Mouse (Mus musculus) limb, embryonic 11.5 days (tissue): ENCODE data around the gene Slc28a2. TPM values are rescaled to one million over a fixed set of nuclear protein-coding genes. Genes with fewer than 3 reads are reported as not detected.
"Not testable (repeated sequence)": the region's sequence is repeated elsewhere in the genome, so short reads cannot be mapped to it uniquely, and the experiment has no call there.

Experiments
- ATAC-seq: fragments of 200-750 bp; cut with Nextera tagmentation; 2 replicates; pipeline ENCODE4 v1.8.0; 2017; ENCODE audit warnings: low read depth; ENCODE audit not compliant: insufficient number of reproducible peaks, low FRiP score, low TSS enrichment
- DNase-seq: peaks from one replicate; pipeline ENCODE4 v3.0.0-alpha.2; 2015; ENCODE audit warnings: low spot score
- H3K27ac ChIP-seq: fragments of 300-500 bp; sonication (generic); replicated peaks from 2 replicates; pipeline ENCODE4 v1.5.1; 2014; ENCODE audit warnings: low read depth, mild to moderate bottlenecking, low read length
- H3K27me3 ChIP-seq: fragments of 300-500 bp; sonication (generic); 2 replicates; pipeline ENCODE4 v1.6.1; 2014; ENCODE audit warnings: mild to moderate bottlenecking, low read length, mixed read lengths; ENCODE audit not compliant: control insufficient read depth, insufficient read depth
- H3K36me3 ChIP-seq: fragments of 300-500 bp; sonication (generic); 2 replicates; pipeline ENCODE4 v1.6.1; 2014; ENCODE audit warnings: mild to moderate bottlenecking, low read length, moderate library complexity, mixed read lengths; ENCODE audit not compliant: control insufficient read depth, insufficient read depth
- H3K4me1 ChIP-seq: fragments of 300-500 bp; sonication (generic); 2 replicates; pipeline ENCODE4 v1.6.1; 2014; ENCODE audit warnings: low read length, mixed read lengths; ENCODE audit not compliant: control insufficient read depth, insufficient read depth
- H3K4me2 ChIP-seq: fragments of 300-500 bp; sonication (generic); 2 replicates; pipeline ENCODE4 v1.6.1; 2014; ENCODE audit warnings: low read depth, mild to moderate bottlenecking, moderate library complexity; ENCODE audit not compliant: severe bottlenecking
- H3K4me3 ChIP-seq: fragments of 300-500 bp; sonication (generic); 2 replicates; pipeline ENCODE4 v1.5.1; 2014; ENCODE audit warnings: low read depth, low read length
- H3K9ac ChIP-seq: fragments of 300-500 bp; sonication (generic); 2 replicates; pipeline ENCODE4 v1.6.1; 2014; ENCODE audit warnings: mild to moderate bottlenecking, low read length
- H3K9me3 ChIP-seq: fragments of 300-500 bp; sonication (generic); 2 replicates; pipeline ENCODE4 v1.6.1; 2016; ENCODE audit warnings: low read length; ENCODE audit not compliant: control insufficient read depth
- WGBS: fragments of 180-500 bp; shearing (Covaris S2); extraction: QIAGEN DNeasy Blood & Tissue Kit; methylation state at CpG from one replicate; pipeline ENCODE4 v1.1.7; 2014; 5-methylcytosine and 5-hydroxymethylcytosine counted together
- polyA plus RNA-seq: library from polyadenylated mRNA; unstranded; fragments of >200 nt; fragmentation: Nextera tagmentation; extraction: Ambion mirVana; gene quantifications from 2 replicates; pipeline ENCODE4 v1.2.1, GENCODE M21; 2014

The Slc28a2 gene
- polyA plus RNA-seq, 1 experiment from 2014 or later: not detected

- Histone ChIP-seq H3K4me3 (no peak overlapping the region), H3K9me3 (no peaks in the 10 kb centered on the region), H3K4me1 (no peaks in the 10 kb centered on the region), H3K27ac (no peak overlapping the region), H3K36me3 (no peaks in the 10 kb centered on the region), H3K9ac (no peak overlapping the region), H3K4me2 (no peak overlapping the region), H3K27me3 (no peaks in the 10 kb centered on the region)
- WGBS: 36% methylated on average over 3 of the region's 3 CpGs
- ATAC-seq (no peak), DNase-seq (no peak)
These were observed 41.2 kb upstream of the Slc28a2 start for GRCm38 (mm10) chr2:122385095-122385494.

GRCm38 (mm10) chr2:122387135-122387534, 39.1 kb upstream of the Slc28a2 start:
- not testable (repeated sequence) for H3K4me3 ChIP-seq, H3K9ac ChIP-seq, H3K36me3 ChIP-seq, H3K27me3 ChIP-seq, H3K4me1 ChIP-seq, H3K9me3 ChIP-seq, H3K27ac ChIP-seq, DNase-seq, H3K4me2 ChIP-seq, ATAC-seq
- WGBS: 93% methylated on average over 3 of the region's 3 CpGs

DNA sequence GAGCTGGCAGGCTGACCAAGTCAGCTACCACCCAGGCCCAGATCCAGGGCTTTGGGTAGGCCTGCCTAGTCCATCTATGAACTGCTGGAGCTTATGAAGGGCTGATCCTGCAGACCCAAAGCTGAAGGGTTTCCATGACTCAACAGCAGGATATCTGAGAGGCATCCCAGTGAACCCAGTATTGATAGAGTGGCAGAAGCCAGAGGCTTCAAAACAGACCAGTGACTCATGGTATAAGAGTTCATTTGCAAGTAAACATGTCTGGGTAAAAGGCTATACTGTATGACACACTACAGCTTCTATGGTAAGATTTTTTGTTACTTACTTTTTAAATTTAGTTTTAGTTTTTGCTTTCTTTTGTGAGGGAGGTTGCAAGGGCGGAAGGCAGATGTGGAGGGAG, 30.1 kb upstream of the Slc28a2 start:
- Histone ChIP-seq H3K36me3 (no peaks in the 10 kb centered on the region), H3K9ac (no peak overlapping the region), H3K4me2 (no peak overlapping the region), H3K27me3 (no peaks in the 10 kb centered on the region), H3K4me3 (no peak overlapping the region), H3K27ac (no peak overlapping the region), H3K4me1 (no peaks in the 10 kb centered on the region), H3K9me3 (no peaks in the 10 kb centered on the region)
- ATAC-seq (no peak), DNase-seq (no peak)
- 87% methylated on average over 1 of the region's 1 CpGs for WGBS

DNA sequence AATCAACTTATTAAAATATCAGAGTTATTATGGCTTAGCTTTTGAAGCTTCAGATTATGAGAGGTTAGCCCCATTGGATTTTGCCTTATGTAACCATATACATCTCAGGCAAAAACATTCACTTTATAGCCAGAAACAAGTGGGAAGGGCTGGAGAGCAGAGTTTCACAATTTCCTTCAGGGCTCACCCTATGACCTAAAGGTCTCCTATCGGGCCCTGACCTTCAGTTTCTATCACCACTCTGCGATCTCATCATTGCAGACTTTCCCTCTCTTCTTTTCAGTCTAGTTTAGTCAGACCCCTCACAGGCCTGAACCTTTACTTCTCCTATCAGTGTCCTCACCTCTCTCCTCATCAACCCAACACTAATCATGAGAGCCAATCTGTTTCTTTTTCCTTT, 18.7 kb upstream of the Slc28a2 start:
- no peak for ATAC-seq
- no peaks in the 10 kb centered on the region for H3K4me1 ChIP-seq
- no peak overlapping the region for H3K4me2 ChIP-seq
- no peaks in the 10 kb centered on the region for H3K36me3 ChIP-seq
- H3K27ac ChIP-seq: no peak overlapping the region
- H3K27me3 ChIP-seq: no peaks in the 10 kb centered on the region
- no peak overlapping the region for H3K4me3 ChIP-seq
- no peak for DNase-seq
- H3K9me3 ChIP-seq: no peaks in the 10 kb centered on the region
- 91% methylated on average over 2 of the region's 2 CpGs for WGBS
- H3K9ac ChIP-seq: no peak overlapping the region

- WGBS: 84% methylated on average over 7 of the region's 7 CpGs
- Histone ChIP-seq H3K27me3 (no peaks in the 10 kb centered on the region), H3K4me1 (no peaks in the 10 kb centered on the region), H3K9ac (no peak overlapping the region), H3K36me3 (no peaks in the 10 kb centered on the region), H3K4me3 (no peak overlapping the region), H3K27ac (no peak overlapping the region), H3K4me2 (no peak overlapping the region), H3K9me3 (no peaks in the 10 kb centered on the region)
- ATAC-seq: no peak
- no peak for DNase-seq
These were observed 17.3 kb upstream of the Slc28a2 start for GRCm38 (mm10) chr2:122408928-122409327.

- H3K4me1 ChIP-seq, H3K27ac ChIP-seq, H3K9me3 ChIP-seq, H3K9ac ChIP-seq, H3K27me3 ChIP-seq, ATAC-seq, H3K4me2 ChIP-seq, H3K4me3 ChIP-seq, H3K36me3 ChIP-seq, DNase-seq: not testable (repeated sequence)
- whole genome bisulfite sequencing: 79% methylated on average over 2 of the region's 2 CpGs
These were observed 368 bp downstream of the Slc28a2 start for GRCm38 (mm10) chr2:122426645-122427044.

GRCm38 (mm10) chr2:122438706-122439482, 12.6 kb downstream of the Slc28a2 start:
- not testable (repeated sequence) for H3K9me3 ChIP-seq, H3K4me3 ChIP-seq, H3K36me3 ChIP-seq, H3K27me3 ChIP-seq, H3K4me2 ChIP-seq, H3K9ac ChIP-seq, ATAC-seq, H3K4me1 ChIP-seq, H3K27ac ChIP-seq, DNase-seq
- WGBS: 92% methylated on average over 5 of the region's 5 CpGs

DNA sequence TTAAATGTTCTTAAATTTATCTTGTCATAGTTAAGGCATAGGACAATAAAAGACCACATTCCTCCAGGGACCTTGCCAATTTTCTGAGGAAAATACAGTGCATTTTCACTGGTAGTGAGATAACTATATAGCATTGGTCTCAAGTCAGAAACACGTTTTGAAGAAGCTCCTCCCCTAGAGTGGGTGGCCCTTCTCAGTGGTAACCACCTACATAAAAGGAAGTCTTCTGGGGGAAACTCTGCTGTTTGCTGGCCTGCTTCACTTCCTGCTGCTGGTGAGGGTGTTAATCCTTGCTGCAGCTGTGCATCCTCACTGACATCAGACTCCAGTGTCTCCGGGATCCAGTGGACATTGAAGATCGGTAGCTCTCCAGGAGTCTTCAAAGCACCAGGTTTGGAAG, 14.2 kb downstream of the Slc28a2 start:
- not testable (repeated sequence) for H3K27me3 ChIP-seq, H3K27ac ChIP-seq, ATAC-seq, H3K4me2 ChIP-seq, H3K4me3 ChIP-seq, DNase-seq, H3K36me3 ChIP-seq, H3K4me1 ChIP-seq, H3K9ac ChIP-seq, H3K9me3 ChIP-seq
- 6% methylated on average over 1 of the region's 3 CpGs for WGBS
